Mouse (Mus musculus): ENCODE data around the gene Kcnk10.

Kcnk10 gene

DNA sequence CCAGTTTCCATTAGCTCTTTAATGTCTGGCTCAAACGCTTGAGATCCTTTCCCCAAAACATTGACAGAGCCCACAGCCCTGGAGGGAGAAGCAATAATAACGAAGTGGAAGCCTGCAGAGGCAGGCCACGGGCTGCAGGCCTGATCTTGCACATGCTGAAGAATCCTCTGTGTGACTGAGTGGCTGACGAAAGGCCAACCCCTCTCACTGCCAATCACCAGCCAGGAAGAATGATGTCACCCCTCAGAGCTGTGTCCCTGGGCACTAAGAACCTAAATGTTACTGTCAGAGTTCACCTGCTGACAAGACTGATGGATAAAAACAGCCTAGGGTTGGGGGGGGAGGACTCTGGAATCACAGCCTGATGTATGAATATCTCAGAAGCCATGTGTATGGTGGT, 72.5 kb downstream of the Kcnk10 start:
- no peak for DNase-seq

- DNase-seq: no peak
Observed at GRCm38 (mm10) chr12:98501528-98502280, 76.4 kb downstream of the Kcnk10 start.

DNA sequence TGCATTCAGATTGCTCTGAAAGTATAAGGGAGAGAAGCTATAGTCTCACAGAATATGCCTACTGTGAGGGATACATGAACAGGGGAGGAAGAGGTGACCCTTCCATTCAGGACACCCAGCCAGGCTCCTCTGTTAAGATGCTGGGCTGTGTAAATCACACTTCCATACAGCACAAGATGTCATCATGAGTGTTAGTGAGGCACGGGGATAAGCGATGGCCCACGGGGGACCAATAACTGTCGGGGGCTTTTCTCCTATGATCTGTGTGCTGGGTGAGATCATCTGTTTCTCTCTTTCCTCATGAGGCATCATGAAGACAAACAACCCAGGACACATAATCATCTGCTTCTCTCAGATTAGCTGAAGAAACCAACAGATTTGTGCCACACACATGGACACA, 77.1 kb downstream of the Kcnk10 start:
- no peak for DNase-seq

DNA sequence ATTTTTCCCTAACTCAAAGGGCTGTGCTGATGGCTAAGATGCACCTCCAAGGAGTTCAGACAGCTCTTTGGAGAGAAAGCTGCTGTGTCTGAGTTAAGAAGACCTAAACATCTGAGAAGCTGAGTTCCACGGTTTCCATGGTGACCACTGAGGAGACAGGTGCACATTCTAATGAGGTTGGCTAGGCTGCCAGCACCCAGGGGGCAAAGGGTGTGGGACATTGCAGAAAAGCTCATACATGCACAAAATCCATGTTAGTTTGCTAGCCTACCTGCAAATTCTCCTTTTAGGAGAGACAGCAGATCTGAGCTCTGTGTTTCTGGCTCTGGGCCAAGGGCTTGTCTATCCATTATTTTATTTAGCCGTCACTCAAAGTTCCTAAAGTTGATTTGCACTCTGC, 96.7 kb downstream of the Kcnk10 start:
- no peak for DNase-seq

DNA sequence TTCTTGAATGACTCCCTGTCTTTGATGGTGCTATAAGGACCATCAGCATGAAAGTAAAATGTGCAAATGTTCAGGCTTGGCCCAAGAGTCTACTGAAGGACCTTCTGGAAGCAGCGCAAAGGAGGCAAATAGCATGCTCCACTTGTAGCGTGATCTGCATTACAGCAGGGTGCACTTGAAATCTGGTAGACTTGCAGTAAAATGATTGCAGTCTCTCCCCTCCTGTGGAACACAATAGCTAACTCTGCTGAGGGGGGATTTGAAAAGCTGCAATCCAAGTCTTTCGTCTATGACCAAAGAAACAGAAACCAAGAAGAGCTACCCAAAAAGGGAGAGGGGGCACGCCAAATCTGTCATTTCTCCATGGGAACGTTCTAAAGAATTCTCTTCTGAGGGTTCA, 97.1 kb downstream of the Kcnk10 start:
- DNase-seq: no peak

GRCm38 (mm10) chr12:98477673-98478461, 100.2 kb downstream of the Kcnk10 start:
- DNase-seq: no peak

DNA sequence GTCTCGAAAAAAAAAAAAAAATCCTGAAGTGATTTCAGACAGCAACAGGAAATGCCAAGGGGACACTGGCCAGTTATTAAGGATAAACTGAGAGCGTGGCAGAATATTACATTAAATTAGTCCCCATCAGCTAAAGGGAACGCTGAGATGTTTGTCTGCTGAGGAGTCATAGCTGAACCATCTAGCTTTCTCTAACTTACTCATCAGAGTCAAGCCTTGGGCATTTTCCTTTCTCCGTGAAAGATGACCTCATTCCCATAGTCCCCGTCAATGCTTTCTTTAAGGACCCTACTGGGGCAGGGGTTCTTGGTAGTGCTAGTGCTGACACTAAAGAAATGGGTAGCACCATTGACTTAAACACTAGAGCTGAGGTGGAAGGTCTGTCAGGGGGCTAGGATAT, 106.9 kb downstream of the Kcnk10 start:
- DNase-seq: no peak

DNA sequence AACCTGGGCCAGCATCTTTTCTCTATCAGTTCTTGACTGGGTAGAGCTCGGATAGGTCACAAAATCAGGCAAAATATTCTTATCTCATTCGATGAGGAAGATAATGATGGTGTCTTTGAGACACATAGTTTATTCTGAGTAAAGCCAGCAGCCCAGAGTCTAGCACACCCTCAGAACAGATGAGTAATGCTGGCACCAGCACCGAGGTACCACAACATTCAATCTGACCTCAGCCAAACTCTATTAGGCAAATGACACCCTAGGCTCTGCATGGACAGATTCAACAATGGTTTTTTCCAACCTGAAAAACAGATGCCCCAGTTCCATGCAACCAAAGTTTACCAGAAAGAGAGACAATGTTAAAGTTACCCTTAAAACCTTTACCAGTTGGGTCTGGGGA, 108.0 kb downstream of the Kcnk10 start:
- no peak for DNase-seq

GRCm38 (mm10) chr12:98467793-98468192, 110.3 kb downstream of the Kcnk10 start:
- DNase-seq: no peak

DNA sequence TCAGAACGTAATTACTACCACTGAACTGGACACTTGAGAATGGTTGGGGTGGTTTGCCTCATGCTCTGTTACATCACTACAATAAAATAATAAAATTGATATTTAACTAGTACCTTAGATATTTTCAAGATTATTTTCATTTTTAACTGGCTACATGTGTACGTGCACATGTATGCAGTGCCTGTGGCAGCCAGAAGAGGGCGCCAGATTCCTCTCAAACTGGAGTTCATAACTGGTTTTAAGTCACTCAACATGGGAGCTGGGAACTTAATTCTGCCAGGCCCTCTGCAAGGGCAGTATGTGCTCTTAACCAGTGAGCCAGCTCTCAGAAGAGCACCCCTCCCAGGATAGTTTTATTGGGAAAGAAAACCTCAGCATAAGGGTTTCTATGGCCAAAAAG, 118.2 kb downstream of the Kcnk10 start:
- peak; percentile 33 for DNase-seq

DNA sequence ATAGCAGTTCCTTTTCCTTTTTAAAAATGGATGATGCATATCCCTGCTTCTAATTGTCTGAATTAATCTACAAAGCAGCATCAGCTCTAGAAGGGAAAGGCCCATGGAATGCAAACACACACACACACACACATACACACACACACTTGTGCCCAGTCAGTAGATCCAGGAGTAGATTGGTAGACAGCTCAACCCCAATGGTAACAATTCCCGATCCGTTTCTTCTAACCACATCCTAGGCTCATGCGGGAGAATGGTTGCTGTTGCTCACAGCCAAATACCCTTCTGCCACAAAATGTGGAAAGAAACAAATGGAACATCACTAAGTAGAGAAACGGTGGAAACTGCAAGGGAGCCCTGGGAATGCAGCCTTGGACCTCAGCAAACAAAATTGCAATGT, 119.2 kb downstream of the Kcnk10 start:
- no peak for DNase-seq

GRCm38 (mm10) chr12:98458516-98458915, 119.6 kb downstream of the Kcnk10 start:
- no peak for DNase-seq

- peak; percentile 14 for DNase-seq
Observed at GRCm38 (mm10) chr12:98453161-98453560, 124.9 kb downstream of the Kcnk10 start.

DNA sequence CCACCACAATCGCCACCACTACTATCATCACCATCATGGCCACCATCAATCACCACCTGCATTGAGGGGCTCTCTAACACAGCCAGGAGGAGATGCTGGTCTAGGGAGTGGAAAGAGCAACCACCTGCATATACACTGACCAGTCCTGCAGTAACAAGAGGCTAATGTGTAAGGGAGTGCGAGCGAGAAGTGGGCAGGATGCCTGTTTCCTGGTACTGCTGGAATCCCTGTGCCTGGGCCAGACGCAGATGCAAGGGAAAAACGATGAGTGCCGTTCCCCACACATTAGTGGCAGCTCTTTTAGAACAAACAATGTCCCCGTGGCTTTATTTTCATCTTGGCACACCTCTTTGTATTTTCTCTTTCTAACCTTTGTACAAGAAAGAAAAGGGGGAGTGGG, 125.5 kb downstream of the Kcnk10 start:
- no peak for DNase-seq

DNA sequence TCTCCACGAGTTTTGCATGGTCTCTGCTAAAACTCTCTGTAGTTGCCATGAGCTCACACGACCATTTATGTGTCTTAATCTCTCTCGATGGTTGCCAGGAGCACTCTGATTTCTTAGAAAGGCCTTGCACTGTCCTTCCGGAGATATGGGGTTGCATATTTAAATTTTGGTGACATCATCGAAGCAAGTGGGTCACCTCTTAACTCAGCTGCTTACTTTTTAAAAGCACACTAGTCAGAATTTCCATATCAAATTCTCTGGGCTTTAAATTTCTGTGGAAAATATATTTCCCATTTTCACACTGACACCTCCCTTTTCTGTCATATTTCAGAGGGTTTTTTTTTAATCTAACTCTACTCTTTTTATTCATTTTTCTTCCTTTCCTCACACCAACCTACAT, 132.5 kb downstream of the Kcnk10 start:
- no peak for DNase-seq

DNA sequence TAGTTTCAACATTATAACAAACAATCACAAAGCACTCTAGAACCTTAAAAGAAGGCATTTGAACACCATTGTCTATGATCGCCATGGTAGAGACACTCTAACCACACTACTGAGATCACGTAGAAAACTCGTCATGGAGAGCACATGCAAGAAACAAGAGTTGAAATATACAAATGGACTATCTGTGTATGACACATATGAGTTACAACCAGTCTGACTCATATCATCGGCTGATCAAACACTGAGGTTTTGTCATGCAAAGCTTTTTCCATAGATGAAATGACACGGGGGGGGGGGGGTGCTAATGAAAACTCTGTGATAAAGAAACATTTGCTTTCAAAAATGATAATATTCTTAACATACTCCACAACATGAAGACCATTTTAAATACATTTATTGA, 133.2 kb downstream of the Kcnk10 start:
- no peak for DNase-seq

DNA sequence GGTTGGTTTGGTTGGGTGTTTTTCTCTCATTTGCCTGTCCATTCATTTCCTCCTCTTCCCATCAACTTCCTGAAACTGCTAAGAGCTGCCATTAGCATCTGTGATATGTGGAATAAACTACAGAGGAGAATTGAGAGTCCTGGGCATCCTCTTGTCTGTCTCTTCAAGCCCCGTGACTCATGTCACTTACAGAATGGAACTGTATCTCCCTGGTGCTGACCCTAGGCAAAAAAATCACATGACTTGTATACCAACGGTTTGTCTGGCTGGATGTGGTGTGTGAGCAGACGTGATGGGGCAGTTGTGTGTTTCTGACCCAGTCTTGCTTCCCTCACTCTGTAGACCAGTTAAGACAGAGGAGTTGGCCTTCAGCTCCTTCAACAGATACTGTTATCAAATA, 134.4 kb downstream of the Kcnk10 start:
- DNase-seq: no peak

DNA sequence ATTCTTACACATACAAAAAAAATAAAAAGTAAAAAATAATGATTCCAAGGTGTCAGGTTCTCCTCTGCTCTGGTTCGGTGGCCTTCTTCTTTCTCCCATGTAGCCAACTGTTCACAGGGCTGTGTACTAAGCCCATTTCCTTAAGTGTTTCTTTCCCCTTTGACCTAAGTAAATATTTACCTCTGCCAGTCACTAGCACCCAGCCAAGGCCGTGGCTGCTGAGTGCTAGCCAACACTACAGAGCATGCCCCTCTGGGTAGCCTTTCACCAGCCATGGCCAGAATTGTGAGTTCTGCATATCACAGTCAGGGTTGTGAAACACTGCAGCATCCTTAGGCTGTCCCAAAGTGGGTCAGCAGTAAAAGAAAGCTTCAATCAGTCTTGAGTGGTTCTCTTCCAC, 140.0 kb downstream of the Kcnk10 start:
- no peak for DNase-seq

GRCm38 (mm10) chr12:98430683-98431082, 147.4 kb downstream of the Kcnk10 start:
- no peak for DNase-seq

- no peak for DNase-seq
Observed at GRCm38 (mm10) chr12:98421340-98421739, 156.8 kb downstream of the Kcnk10 start.

- DNase-seq: no peak
Observed at GRCm38 (mm10) chr12:98419849-98420248, 158.3 kb downstream of the Kcnk10 start.

DNA sequence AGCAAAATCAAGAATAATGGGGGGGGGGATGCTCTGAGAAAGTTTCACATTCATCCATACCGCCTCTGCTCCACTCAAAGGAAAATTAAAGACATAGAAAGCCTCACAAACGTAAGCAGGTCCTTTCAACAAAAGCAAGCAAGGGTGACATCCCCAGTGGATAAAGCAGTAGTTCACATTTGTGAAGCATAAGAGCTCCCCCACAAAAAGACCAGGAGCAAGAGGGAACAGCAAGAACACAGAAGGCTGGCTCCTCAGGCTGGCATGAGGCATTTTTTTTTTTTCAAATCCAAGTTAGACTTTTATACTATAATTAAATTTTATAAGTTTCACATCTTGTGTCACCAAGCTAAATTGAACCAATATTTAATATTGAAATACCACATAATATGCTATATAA, 168.5 kb downstream of the Kcnk10 start:
- DNase-seq: no peak

DNA sequence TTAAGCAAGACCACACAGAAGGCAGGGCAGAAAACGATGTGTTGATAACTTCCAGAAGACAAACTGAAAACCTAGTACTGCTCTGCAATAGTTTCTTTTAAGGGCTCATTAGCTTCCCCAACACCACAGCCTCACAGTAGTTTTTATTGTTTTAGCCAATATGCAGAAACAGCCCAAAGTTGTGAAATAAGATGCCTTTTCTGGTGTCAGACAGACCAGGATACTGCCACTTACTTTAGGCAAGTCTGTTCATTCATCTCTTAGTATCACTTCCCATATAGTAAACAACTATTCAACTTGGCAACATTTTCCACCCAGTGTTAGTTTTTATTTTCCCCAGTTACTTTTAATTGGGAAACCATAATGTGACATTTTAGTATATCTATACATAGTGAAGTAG, 171.5 kb downstream of the Kcnk10 start:
- DNase-seq: no peak

DNA sequence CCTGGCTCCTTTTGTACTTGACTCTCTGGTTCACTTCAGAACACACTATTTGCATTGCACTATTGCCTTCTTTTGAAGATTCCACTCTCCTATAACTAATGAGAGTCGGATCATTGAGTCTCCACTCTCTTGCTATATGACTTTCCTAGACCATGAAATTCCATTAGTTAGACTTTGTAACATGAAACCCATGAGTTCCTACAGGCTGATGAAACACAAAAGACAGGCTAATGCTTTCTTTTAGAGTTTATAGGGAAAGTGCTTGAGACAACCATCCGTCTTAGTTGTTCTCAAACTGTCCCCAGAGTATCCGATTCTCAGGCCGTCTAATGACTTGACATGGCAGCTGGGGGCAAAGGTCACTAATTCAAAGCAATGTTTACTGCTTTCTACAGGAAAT, 172.0 kb downstream of the Kcnk10 start:
- no peak for DNase-seq

GRCm38 (mm10) chr12:98396586-98396985, 181.5 kb downstream of the Kcnk10 start:
- DNase-seq: no peak
